Mouse (Mus musculus): ENCODE data around the gene Scaf1. TPM values are rescaled to one million over a fixed set of nuclear protein-coding genes. Genes with fewer than 3 reads are reported as not detected.

The Scaf1 gene
- total RNA-seq, 2 experiments from 2014 or later, result 159 to 168 TPM

- DNase-seq (ENCODE audit: low spot score in 2 of 2), result peak; percentile 99
These were observed 29.8 kb downstream of the Scaf1 start, which contains the start of gene Prmt1 for GRCm38 (mm10) chr7:44986192-44986878. Gene Prmt1 (minus strand): TSS chr7:44986568.

GRCm38 (mm10) chr7:44985595-44986191 lies 30.5 kb downstream of the Scaf1 start:
- peak in 1 of 2 experiments; percentile 54 for DNase-seq (ENCODE audit: low spot score in 2 of 2)

GRCm38 (mm10) chr7:44984833-44985164 lies 31.4 kb downstream of the Scaf1 start:
- no peak for DNase-seq (ENCODE audit: low spot score in 2 of 2)

- no peak for DNase-seq (ENCODE audit: low spot score in 2 of 2)
These were observed 32.0 kb downstream of the Scaf1 start for GRCm38 (mm10) chr7:44983944-44984832.

GRCm38 (mm10) chr7:44983085-44983484 lies 33.1 kb downstream of the Scaf1 start:
- DNase-seq (ENCODE audit: low spot score in 2 of 2), result peak; percentile 69 to 90

- DNase-seq (ENCODE audit: low spot score in 2 of 2), result no peak
These were observed 34.6 kb downstream of the Scaf1 start for GRCm38 (mm10) chr7:44981539-44981938.

GRCm38 (mm10) chr7:44978300-44978699 lies 37.9 kb downstream of the Scaf1 start:
- no peak for DNase-seq (ENCODE audit: low spot score in 2 of 2)

- no peak for DNase-seq (ENCODE audit: low spot score in 2 of 2)
These were observed 41.1 kb downstream of the Scaf1 start for GRCm38 (mm10) chr7:44975117-44975419.

- peak; percentile 83 to 94 for DNase-seq (ENCODE audit: low spot score in 2 of 2)
These were observed 41.6 kb downstream of the Scaf1 start, which contains the start of gene Cpt1c for GRCm38 (mm10) chr7:44974383-44975116. Gene Cpt1c (minus strand): TSS chr7:44974851.

GRCm38 (mm10) chr7:44973415-44974130 lies 42.6 kb downstream of the Scaf1 start:
- no peak for DNase-seq (ENCODE audit: low spot score in 2 of 2)

GRCm38 (mm10) chr7:44971142-44971541 lies 45.0 kb downstream of the Scaf1 start:
- no peak for DNase-seq (ENCODE audit: low spot score in 2 of 2)

- peak; percentile 75 to 90 for DNase-seq (ENCODE audit: low spot score in 2 of 2)
These were observed 45.9 kb downstream of the Scaf1 start for GRCm38 (mm10) chr7:44970231-44970691.

- no peak for DNase-seq (ENCODE audit: low spot score in 2 of 2)
These were observed 49.5 kb downstream of the Scaf1 start for GRCm38 (mm10) chr7:44966638-44967037.

GRCm38 (mm10) chr7:44965975-44966374 lies 50.2 kb downstream of the Scaf1 start:
- DNase-seq (ENCODE audit: low spot score in 2 of 2), result no peak

GRCm38 (mm10) chr7:44964990-44965389 lies 51.2 kb downstream of the Scaf1 start:
- DNase-seq (ENCODE audit: low spot score in 2 of 2), result no peak

GRCm38 (mm10) chr7:44962831-44963230 lies 53.3 kb downstream of the Scaf1 start:
- no peak for DNase-seq (ENCODE audit: low spot score in 2 of 2)

- no peak for DNase-seq (ENCODE audit: low spot score in 2 of 2)
These were observed 53.8 kb downstream of the Scaf1 start for GRCm38 (mm10) chr7:44962337-44962736.

- no peak for DNase-seq (ENCODE audit: low spot score in 2 of 2)
These were observed 55.7 kb downstream of the Scaf1 start for GRCm38 (mm10) chr7:44960512-44960910.

GRCm38 (mm10) chr7:44959874-44960511 lies 56.2 kb downstream of the Scaf1 start:
- DNase-seq (ENCODE audit: low spot score in 2 of 2), result no peak

- DNase-seq (ENCODE audit: low spot score in 2 of 2), result no peak
These were observed 56.9 kb downstream of the Scaf1 start for GRCm38 (mm10) chr7:44959281-44959680.

All from layer of hippocampus, adult 18-20 months (tissue).